Mouse (Mus musculus) spleen, embryonic (tissue): Measurements from ENCODE around the gene Acp5.

Experiments used
- CTCF ChIA-PET: fragments of 350-600 bp; sonication (Branson Sonifier 250); formaldehyde crosslinking; loops from one replicate; lab custom pipeline; 2022; lab: Charles Lee

Acp5 gene

GRCm38 (mm10) chr9:22115635-22116034 lies 19.9 kb downstream of the Acp5 start:
- CTCF ChIA-PET = interaction anchor here (0.8 to 1.1 kb wide), 2 partner anchors 8 to 27 kb away, joined by 7 to 8 read pairs; no protein-coding TSS in a partner anchor

- CTCF ChIA-PET = interaction anchor here (0.6 to 1.0 kb wide), 2 partner anchors 8 to 13 kb away, joined by 3 to 8 read pairs; no protein-coding TSS in a partner anchor
These were observed 27.3 kb downstream of the Acp5 start for GRCm38 (mm10) chr9:22108194-22108593.

GRCm38 (mm10) chr9:22099922-22100321 lies 35.6 kb downstream of the Acp5 start:
- CTCF ChIA-PET = no interaction called here

GRCm38 (mm10) chr9:22098993-22099696 lies 36.4 kb downstream of the Acp5 start, which contains the start of gene Cnn1:
Gene Cnn1, plus strand, starts transcription at chr9:22099216.
- CTCF ChIA-PET = no interaction called here

GRCm38 (mm10) chr9:22095854-22096307 lies 39.6 kb downstream of the Acp5 start:
- CTCF ChIA-PET = interaction anchor here (0.5 to 1.6 kb wide), 4 partner anchors 13 to 142 kb away, joined by 3 to 8 read pairs (median 5); no protein-coding TSS in a partner anchor

- CTCF ChIA-PET = no interaction called here
These were observed 42.8 kb downstream of the Acp5 start for GRCm38 (mm10) chr9:22092746-22093145.

- CTCF ChIA-PET = no interaction called here
These were observed 45.5 kb downstream of the Acp5 start for GRCm38 (mm10) chr9:22089986-22090385.

GRCm38 (mm10) chr9:22089281-22089680 lies 46.2 kb downstream of the Acp5 start:
- CTCF ChIA-PET = no interaction called here

- CTCF ChIA-PET = no interaction called here
These were observed 48.4 kb downstream of the Acp5 start for GRCm38 (mm10) chr9:22087034-22087618.

GRCm38 (mm10) chr9:22086012-22086411 lies 49.5 kb downstream of the Acp5 start:
- CTCF ChIA-PET = interaction anchor here (0.7 kb wide), 1 partner anchor 52 kb away, joined by 3 read pairs; no protein-coding TSS in a partner anchor

GRCm38 (mm10) chr9:22085022-22085834 lies 50.3 kb downstream of the Acp5 start, which contains the start of gene Ecsit:
Gene Ecsit, minus strand, starts transcription at chr9:22085438.
- CTCF ChIA-PET = interaction anchor here (0.5 to 0.7 kb wide), 3 partner anchors 10 to 59 kb away, joined by 3 to 19 read pairs (median 3); no protein-coding TSS in a partner anchor

GRCm38 (mm10) chr9:22084667-22085021 lies 50.9 kb downstream of the Acp5 start:
- CTCF ChIA-PET = interaction anchor here (0.5 kb wide), 1 partner anchor 60 kb away, joined by 3 read pairs; no protein-coding TSS in a partner anchor
